Mouse (Mus musculus) layer of hippocampus, adult 8-10 months (tissue): ENCODE results near the gene Pla2g4e. TPM values are rescaled to one million over a fixed set of nuclear protein-coding genes. Genes with fewer than 3 reads are reported as not detected.
"Not testable (repeated sequence)": the region's sequence is repeated elsewhere in the genome, so short reads cannot be mapped to it uniquely, and the experiment has no call there.

ENCODE experiments used
- DNase-seq, 2 experiments: peaks; one replicate each; pipeline ENCODE4 v3.0.0; 2022; ENCODE audit warnings: low spot score in 2 of 2
- total RNA-seq, 4 experiments: library from RNA; stranded (reverse); gene quantifications; 2 replicates each; pipeline ENCODE4 v1.2.4; 2022

Pla2g4e gene
- 10 to 100 TPM; 12.0 to 16.9 (median 13.3) TPM for total RNA-seq

DNA sequence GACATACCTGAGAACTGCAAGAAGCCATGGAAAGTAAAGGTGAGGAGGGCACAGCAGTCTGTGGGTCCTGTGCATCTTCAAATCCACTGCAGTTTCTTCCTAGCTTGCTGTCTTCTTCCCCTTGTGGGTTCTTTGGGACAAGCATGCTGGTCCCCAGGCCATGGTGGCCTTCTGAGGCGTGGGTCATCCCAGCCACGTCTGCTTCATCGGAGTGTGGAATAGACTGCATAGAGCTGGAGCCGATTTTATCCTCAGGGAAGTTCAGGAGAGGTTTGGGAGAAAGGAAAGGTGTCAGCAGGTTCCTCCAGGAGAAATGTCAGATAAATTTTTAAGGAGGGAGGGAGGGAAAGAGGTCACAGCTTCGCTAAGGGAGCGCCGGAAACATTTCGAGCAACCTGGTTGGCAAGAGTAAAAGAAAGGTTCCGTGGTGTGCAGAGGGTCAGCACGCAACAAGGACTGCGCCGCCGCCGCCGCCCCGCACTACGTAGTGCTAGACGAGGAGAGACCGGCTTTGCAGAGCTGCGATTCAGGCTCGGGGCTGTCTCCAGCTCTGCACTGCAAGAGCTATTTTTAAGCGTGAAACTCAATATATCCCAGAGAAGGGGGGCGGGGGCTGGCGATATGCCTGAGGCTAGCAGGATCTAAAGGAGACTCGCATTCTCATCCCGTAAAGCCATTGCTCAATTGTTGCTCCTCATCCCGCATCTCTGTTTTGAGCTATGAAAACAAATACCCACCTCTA, at the start of gene Pla2g4e:
TSS of gene Pla2g4e (minus strand) at position 657 of the 742 bp plus-strand sequence.
- no peak for DNase-seq

DNA sequence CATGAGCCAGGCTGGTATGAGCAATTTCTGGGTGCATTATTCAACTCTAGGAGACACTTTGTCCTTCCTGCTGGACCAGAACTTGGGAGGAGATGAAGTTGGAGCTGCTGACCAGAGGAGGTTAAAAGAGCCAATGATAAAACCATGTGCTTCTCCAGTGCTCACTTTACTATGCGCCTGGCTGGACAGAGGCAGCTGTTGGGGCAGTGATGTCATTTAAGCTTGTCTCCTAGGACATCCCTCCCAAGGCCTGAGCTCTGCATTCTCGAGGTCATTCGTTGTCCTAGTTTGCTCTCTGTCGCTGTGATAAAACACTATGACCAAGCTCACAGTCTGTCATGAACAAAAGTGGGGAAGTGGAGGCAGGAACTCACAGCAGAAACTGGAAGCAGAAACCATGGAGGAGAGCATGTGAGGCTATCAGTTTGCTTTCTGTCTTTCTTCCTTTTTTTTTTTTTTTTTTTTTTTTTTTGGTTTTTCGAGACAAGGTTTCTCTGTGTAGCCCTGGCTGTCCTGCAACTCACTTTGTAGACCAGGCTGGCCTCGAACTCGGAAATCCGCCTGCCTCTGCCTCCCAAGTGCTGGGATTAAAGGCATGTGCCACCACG, 46.4 kb upstream of the Pla2g4e start:
- DNase-seq = no peak

DNA sequence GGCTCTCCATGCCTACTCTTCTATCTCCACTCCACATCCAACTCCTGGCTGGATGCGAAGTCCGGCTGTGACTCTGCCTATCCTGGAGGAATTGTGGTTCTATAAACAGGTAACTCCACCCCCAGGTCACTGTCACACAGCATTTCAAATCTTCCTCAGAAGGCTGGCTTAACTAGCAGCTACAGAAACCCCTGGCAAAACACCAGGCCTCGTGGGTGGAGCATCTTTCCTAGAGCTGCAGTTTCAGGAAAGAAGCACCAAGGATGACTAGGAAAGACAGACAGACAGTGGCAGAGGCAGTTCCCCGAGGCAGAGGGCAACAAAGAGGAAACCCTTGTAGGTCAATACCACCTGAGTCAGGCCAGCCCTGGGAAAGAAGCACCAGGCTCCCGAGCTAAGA, 43.9 kb upstream of the Pla2g4e start, which contains the start of gene Pla2g4d:
TSS of gene Pla2g4d (minus strand) at position 203 of the 400 bp plus-strand sequence.
- no peak for DNase-seq

DNA sequence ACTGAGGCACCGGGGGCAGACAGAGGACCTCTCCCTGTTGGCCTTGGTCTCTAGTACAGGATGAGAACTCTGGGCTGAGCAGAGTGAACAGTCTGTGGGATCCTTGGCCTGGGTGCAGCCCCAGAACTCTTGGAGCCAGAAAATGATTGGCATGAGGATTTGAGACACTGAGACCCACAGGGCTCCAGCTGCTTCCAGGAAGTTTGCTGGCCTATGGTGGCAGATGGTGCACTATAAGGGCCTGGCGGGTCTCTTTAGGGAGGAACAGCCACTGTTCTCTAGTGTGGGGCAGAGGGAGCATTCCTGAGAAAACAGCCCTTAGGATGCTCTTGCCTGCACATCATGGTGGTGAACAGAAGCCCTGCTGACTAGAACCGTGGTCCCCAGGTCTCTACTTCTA, 43.3 kb upstream of the Pla2g4e start:
- DNase-seq = no peak

DNA sequence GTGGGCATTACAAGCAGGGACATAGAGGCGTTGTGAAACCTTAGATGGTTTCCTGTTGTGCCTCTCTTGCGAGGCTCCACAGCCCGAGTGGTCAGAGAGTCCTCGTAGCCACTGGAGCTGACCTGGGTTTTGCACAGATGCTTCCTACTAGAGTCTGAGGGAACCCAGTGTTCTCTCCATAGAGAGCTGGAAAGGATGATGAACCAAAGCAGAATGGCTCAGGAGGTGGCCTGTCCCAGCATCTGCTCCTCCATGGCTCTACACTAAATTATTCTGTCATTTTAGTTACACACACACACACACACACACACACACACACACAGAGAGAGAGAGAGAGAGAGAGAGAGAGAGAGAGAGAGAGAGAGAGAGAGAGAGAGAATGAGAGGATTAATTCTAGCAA, 40.5 kb upstream of the Pla2g4e start:
- DNase-seq = no peak

DNA sequence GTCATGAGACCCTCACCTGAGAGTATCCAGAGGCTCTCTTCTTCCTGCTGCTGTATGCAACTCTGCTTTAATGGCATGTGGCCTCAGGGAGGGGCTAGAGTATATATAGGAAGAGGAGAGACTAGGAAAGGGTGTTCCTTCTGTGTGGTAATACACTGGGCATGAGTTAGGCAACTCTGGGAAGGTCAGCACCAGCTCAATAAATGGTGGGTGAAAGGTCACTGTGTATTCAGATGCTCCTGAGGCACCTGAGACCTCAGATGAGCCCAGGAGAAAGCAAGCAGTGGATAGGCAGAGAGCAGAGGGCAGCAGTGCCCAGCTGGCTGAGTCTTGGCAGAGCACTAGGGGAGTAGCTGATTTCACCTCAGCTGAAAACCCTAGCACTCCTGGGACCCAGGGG, 39.6 kb upstream of the Pla2g4e start:
- no peak for DNase-seq

DNA sequence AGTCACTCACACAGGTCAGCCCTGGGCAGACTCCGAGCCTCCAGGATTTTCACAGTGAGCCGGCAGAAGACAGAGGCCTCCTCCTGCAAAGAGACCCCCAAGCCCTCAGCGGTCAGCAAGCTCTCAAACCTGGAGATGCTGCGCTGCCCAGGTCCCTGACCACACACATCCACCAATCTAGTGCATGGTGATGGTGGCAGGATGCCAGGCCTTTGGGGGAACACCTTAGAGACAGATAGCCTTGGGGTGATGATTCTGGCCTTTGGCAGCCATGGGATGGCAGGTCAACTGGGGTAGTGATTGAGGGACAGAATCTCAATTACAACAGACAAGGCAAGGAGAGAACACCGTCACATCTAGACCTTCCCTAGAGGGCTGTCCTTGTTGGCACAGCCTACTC, 39.0 kb upstream of the Pla2g4e start:
- DNase-seq = no peak

DNA sequence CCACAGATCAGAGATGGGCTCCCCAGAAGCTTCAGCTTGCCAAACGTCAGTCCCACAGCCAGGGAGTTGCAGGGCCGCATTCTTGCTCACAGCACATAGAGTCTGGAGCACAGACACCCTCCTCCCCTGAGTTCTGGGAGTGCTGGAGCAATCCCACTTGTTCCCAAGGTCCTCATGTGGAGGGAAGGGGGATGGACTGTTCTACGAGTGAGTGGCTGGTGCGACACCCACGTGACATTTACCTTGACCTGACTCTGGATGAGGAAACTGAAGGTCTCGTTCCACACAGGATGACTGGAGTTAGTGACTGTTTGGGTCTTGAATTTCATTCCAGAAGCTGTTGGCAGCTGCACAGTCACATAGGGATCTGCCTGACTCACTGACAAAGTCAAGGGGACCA, 38.4 kb upstream of the Pla2g4e start:
- no peak for DNase-seq

DNA sequence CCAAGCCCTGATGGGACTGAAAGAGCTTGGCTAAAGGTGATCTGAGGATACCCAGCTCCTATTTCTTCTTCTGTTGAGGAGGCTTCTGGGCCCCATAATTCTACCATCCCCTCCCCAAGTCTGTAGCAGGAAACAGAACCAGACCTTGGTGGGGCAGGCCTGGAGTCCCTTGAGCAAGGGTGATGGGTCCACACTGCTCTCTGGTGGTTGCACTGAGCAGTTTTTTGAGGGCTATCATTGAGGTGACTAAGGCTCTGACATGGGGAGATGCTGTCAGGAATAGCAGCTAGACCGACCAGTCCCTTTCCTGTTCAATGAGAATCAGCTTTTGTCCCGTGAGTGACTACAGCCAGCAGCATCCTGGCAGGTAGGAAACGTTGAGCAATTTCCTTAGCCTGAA, 36.1 kb upstream of the Pla2g4e start:
- no peak for DNase-seq

DNA sequence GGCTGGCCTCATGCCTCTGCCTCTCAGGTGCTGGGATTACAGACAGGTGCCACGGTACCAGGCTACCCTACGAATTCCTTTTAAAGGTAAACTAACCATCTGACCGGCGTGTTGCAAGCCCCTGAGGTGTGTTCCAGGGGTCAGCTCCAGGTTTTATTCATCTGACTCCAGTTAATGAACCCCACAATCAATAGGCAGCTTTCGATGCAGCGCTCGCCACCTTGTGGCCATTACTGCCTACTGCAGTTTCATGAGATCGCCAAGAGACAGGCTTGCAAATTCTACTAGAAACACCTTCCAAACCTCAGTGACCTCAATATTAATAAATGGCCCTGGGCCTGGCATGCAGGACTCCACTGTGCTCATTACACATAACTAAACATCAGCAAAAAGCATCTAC, 34.8 kb upstream of the Pla2g4e start:
- DNase-seq = peak; percentile 26 to 63

DNA sequence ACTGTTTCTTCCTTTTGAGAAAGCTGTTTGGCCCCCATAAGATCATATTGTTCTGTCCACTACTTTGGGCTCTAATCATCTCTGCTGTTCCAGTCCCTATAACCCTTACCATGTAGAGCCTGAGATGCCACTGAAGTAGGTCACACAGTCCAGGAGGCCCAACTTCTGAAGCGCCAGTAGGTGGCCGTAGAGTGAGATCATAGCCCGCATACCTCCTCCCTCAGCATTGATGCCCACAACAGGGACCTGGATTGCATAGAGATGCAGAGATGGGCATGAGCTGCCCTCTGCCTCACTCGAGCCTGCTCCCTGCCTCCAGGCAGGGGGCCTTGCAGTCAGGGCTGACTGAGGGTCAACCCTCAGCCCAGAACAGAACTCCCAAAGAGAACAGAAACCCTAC, 31.8 kb upstream of the Pla2g4e start:
- DNase-seq = no peak

DNA sequence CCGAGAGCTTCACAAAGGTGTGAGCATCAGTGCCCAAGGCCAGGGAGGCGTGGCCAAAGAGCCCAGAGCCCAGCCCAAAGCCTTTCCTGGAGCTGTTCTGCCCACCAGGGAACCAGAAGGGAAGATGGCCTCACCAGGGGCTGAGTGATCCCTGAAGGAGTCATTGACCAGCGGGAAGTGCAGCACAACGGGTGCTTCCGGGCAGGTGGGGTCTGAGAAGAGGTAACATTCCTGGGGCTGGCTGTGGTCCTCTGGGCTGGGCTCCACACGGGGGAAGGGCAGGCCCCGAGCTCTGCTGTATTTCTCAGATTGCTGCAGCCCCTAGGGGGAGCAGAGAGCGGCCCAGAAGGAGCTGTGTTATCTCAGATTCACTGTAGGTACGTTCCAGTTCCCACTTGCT, 23.5 kb upstream of the Pla2g4e start:
- no peak for DNase-seq

DNA sequence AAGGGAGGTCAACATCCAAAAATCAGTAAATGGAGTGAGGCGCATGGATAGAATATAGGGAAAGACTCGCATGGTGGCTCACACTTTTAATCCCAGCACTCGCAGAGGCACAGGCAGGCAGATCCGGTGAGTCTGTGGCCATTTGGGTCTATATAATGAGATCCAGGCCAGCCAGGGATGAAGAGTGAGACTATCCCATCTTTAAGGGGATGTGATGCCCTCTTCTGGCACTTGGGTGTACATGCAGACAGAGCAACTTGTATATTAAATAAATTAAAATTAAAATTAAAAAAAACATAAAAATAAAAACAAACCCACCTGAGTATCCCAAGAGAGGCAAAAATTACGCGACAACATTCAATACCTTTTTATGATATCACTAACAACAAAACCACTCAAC, 20.4 kb upstream of the Pla2g4e start:
- no peak for DNase-seq

DNA sequence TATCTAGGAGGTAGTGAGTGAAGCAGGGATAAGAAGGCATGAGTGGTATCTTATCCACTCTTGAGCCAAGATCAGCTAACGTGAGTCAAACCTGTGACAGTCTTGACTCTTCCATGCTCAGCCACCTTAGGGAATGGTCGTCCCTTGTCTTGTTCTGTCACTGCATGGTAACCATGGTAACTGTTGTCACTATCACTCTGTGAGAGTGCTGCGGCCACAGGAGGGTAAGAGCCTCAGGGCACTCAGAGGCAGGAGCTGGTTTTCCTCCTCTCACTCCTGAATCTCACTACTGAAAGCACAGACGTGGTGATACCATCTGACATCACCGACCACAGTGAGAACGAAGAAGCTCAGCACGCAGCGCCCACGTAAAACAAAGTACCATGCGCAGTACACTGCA, 19.7 kb upstream of the Pla2g4e start:
- DNase-seq = no peak

DNA sequence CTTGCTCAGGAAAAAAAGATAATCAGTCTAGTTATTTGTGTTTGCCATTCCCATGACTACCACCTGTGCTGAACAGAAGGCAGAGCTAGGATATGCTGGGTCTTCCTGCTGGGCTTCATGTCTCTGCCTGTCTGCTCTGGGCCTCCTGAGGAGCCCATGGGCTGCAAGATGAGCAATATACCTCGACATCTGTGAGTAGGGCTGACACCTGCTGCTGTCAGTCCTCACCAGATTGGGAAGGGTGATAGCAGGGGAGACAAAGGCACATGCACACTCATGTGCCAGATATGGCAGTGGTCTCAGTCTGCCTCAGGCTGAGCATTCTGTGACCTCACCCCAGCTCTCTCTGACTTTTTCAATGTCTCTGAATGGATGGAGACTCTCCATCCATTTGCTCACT, 17.7 kb upstream of the Pla2g4e start:
- no peak for DNase-seq

DNA sequence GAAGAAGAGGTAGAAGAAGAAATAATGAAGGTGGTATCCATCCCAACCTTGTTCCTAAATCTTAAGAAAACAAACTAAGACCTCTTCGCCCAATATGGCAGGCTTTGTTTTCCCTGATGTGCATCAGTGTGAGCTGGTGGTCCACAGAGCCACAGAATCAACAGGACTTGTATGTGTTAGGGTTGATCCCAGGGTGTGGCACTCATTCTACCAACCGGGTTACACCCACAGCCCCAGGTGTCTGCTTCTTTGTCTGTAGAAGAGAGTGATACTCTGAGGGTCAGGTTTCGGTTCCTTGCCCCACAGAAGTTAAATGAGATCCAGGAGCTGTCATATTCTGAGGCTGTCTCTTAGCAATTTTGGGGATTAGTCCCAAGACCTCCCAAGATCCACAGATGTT, 16.2 kb upstream of the Pla2g4e start:
- no peak for DNase-seq

DNA sequence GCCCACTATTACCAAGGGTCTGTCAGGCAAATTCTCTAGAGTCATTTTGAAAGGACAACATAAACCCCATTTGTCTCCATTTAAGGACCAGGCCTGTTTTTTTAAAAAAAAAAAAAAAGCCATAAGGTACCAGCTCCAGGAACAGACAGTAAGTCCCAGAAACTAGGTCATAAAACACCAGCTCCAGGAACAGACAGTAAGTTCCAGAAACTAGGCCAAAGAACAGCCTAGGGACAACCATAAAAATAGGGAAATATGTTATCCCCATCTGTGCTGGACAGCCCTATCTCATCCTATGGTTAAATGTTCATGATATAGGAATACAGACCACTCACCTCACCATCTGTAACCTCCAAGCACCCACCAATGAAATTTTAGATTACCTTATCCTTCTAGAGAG, 11.1 kb upstream of the Pla2g4e start:
- no peak for DNase-seq

DNA sequence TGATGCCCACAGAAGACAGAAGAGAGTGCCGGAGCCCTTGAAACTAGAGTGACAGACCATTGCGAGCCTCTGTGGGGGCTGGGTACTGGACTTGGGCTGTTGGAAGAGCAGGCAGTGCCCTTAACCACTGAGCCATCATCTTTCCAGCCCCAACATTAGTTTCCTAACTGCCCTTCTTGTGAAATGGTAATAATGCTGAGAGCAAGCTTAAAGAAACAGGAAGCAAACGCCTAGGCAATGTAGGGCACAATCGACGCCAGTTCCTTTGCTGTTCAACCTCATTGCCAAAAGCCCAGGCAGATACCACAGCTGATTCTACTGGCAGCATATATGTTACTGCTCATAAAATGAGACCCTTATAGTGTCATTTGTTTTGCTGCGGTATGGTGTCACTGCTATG, 7.5 kb upstream of the Pla2g4e start:
- DNase-seq = no peak

DNA sequence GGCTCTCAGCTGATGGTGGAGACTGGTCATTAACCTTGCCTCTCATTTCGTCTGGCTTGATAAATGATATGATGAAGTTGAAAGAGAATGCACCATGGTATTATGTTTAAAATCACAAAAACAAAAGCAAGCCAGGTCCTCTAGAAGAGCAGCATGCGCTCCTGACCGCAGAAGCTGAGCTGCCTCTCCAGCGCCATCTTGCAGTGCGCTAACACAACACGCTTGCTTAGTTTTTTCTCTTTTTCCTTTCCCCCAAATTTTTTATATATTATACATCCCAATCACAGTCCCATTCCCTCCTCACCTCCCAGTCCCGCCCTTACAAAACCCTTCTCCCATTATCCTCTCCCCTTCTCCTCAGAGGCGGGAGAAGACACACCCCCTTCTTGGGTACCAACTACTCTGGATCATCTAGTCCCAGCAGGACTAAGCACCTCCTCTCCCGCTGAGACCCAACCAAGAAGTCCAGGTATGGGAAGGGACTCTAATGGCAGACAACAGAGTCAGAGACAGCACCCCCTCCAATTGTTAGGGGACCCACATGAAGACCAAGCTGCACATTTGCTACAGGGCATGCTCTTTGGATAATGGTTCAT, 384 bp upstream of the Pla2g4e start:
- no peak for DNase-seq

DNA sequence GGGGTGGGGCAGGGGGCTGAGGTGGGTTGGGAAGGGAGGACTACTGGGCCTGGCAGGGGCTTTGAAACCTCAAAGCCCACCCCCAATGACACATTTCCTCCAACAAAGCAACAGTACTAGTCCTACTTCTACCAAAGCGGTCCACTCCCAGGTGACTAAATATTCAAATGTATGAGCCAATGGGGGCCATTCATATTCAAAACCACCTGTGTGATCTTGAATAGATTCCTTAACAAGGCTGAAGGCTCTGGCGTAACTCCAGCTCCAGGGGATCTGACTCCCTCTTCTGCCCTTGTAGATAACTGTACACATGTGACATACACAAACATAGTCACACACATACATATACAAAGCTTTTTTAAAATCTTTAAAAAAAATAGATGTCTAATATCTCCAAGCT, 1.1 kb downstream of the Pla2g4e start:
- DNase-seq = no peak

DNA sequence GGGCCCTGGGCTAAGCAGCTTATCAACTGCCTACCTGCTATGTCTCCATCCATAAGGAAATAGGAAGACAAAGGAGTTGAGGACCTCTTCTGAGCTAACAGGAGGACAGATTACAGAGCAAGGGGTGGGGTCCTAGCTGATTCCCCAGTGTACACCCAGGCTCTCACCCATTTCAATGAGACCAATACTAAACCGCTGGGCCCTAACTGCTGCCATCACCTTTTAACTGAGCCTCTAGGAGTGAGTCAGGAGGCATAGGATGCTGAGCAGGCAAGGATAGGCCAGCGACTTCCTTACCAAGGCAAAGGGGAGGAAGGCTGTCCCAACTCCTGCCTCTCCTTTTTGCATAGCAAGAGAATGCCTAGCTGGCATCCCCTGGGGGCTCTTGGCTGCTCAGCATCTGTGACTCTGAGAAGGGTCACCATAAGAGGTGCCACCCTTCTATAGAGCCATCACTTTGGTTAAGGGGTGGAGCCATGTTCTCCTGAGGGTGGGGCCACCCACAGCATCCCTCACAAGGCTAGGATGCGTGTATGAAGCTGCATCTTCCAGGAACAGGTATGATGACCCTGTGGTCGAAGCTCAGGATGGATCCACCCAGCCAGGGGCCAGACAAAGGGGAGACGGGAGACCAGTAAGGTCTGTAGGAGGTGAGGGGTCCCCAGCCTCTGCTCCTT, 2.2 kb downstream of the Pla2g4e start:
- DNase-seq = no peak

DNA sequence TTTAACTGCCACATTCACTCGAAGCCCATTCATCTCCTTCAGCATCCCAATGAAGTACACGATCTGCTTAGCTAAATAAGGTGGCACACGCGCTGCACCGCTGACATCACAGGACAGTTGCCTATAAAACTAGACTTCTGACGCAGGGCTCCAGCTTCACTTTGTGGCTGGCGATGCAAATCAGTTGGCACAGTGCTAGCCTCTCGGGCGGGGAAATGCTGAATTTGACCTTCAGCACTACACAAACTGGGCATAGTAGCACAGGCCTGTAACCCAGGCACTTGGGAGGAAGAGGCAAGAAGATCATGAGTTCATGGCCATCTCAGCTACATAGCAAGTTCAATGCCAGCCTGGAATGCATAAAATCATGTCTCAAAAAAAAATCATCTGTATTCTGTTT, 6.4 kb downstream of the Pla2g4e start:
- DNase-seq = not testable (repeated sequence)
